Mouse (Mus musculus): Measurements from ENCODE around the gene Retnla. TPM values are rescaled to one million over a fixed set of nuclear protein-coding genes. Genes with fewer than 3 reads are reported as not detected.

Gene Retnla
- not detected in 2 replicates for polyA plus RNA-seq (2015; fragmentation: Nextera tagmentation; extraction: Ambion mirVana)

DNA sequence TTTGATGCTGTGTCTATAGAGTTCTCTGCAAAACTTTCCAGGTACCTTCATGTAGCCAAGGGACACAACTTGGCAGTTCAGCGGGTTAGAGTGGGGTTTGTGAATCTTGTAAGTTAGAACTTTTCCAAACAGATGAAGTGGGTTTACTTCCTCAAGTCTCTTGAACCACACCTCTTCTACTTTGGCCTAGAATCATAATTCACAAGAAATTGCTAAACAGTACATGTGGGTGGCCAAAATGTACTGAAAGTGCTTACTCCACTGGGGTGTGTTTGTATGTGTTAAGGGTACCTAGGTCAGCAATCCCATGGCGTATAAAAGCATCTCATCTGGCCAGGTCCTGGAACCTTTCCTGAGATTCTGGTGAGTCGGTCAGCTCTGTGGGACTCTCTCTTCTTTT lies at the start of gene Retnla:
Retnla (plus strand) TSS at position 286 of the 400 bp plus-strand sequence.
- H3K9me3 ChIP-seq (ENCODE audit: control insufficient read depth, low read length) = no peaks in the 10 kb centered on the region

DNA sequence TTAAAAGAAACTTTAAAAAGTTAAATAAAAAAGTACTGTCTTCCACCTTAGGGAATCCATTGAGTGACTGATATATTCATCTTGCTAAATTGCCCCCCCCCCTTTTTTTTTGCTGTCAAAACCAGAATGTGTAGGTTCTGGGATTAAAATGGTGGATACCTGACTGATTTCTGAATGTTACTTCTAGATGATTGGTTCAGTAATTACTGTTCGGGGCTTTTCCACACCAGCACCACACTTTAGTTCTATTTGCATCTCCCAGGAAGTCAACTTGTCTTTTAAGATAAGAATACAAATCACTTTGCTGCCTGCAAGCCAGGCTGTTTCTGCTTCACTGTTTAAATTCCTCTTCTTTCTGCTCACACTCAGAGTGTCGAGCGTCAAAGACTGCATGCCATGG lies 44.1 kb upstream of the Retnla start:
- no peaks in the 10 kb centered on the region for H3K36me3 ChIP-seq (ENCODE audit: control insufficient read depth, insufficient read depth, low read length)
- H3K9ac ChIP-seq (ENCODE audit: low read length) = no peak overlapping the region
- ATAC-seq (ENCODE audit: low FRiP score, low TSS enrichment) = no peak
- WGBS = 40% methylated on average over 3 of the region's 3 CpGs
- H3K4me1 ChIP-seq (replicated peaks; ENCODE audit: control insufficient read depth, insufficient read depth) = no peaks in the 10 kb centered on the region
- TF ChIP-seq CTCF (IDR thresholded peaks at IDR 0.05; ENCODE audit: low read depth) = no peak
- no peak for TF ChIP-seq EP300 (optimal IDR thresholded peaks at IDR 0.05)
- no peak overlapping the region for H3K4me2 ChIP-seq (replicated peaks; ENCODE audit: low read depth)
- no peaks in the 10 kb centered on the region for H3K9me3 ChIP-seq (ENCODE audit: control insufficient read depth, low read length)
- no peak overlapping the region for H3K27ac ChIP-seq (replicated peaks)
- H3K4me3 ChIP-seq (ENCODE audit: low read depth, low read length) = no peak overlapping the region
- no peak for DNase-seq (ENCODE audit: low spot score)
- H3K27me3 ChIP-seq (ENCODE audit: control insufficient read depth, insufficient read depth, low read length) = no peaks in the 10 kb centered on the region

More for the DNA sequence above, at the start of gene Retnla:
- Histone ChIP-seq H3K27me3 (ENCODE audit: control insufficient read depth, insufficient read depth, low read length) (no peaks in the 10 kb centered on the region), H3K4me1 (replicated peaks; ENCODE audit: control insufficient read depth, insufficient read depth) (no peaks in the 10 kb centered on the region), H3K27ac (replicated peaks) (no peak within 1 kb of the TSS), H3K4me3 (ENCODE audit: low read depth, low read length) (no peak within 1 kb of the TSS), H3K9ac (ENCODE audit: low read length) (no peak within 1 kb of the TSS), H3K36me3 (ENCODE audit: control insufficient read depth, insufficient read depth, low read length) (no peaks in the 10 kb centered on the region), H3K4me2 (replicated peaks; ENCODE audit: low read depth) (no peak within 1 kb of the TSS)
- ATAC-seq (ENCODE audit: low FRiP score, low TSS enrichment) (no peak), DNase-seq (ENCODE audit: low spot score) (no peak)
- TF ChIP-seq CTCF (IDR thresholded peaks at IDR 0.05; ENCODE audit: low read depth) (no peak), EP300 (optimal IDR thresholded peaks at IDR 0.05) (no peak)
- WGBS = 77% methylated on average over 3 of the region's 3 CpGs

DNA sequence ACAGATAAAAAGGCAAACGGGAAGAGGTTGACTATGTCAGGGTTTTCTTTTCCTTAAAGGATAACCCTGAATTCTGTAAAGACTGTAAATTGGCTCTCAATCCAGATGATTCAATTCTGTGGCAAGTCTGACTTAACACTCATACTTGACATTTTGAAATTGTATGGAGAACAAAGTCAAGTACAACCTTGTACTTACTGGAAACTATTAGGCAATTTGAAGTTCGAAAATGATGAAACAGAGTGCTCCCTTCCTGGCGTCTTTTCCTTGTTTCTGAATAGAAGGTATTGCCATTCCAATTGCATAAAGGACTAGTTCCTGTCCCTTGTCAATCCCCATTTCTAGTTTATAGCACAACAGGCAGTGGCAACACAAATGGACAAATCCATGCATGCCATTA lies 42.9 kb upstream of the Retnla start:
- H3K9ac ChIP-seq (ENCODE audit: low read length) = no peak overlapping the region
- DNase-seq (ENCODE audit: low spot score) (no peak), ATAC-seq (ENCODE audit: low FRiP score, low TSS enrichment) (no peak)
- H3K4me2 ChIP-seq (replicated peaks; ENCODE audit: low read depth) = no peak overlapping the region
- no peaks in the 10 kb centered on the region for H3K9me3 ChIP-seq (ENCODE audit: control insufficient read depth, low read length)
- H3K4me3 ChIP-seq (ENCODE audit: low read depth, low read length) = no peak overlapping the region
- H3K4me1 ChIP-seq (replicated peaks; ENCODE audit: control insufficient read depth, insufficient read depth) = no peaks in the 10 kb centered on the region
- TF ChIP-seq EP300 (optimal IDR thresholded peaks at IDR 0.05) (no peak), CTCF (IDR thresholded peaks at IDR 0.05; ENCODE audit: low read depth) (no peak)
- H3K27me3 ChIP-seq (ENCODE audit: control insufficient read depth, insufficient read depth, low read length) = no peaks in the 10 kb centered on the region
- 84% methylated on average over 3 of the region's 3 CpGs for WGBS
- no peak overlapping the region for H3K27ac ChIP-seq (replicated peaks)
- no peaks in the 10 kb centered on the region for H3K36me3 ChIP-seq (ENCODE audit: control insufficient read depth, insufficient read depth, low read length)

DNA sequence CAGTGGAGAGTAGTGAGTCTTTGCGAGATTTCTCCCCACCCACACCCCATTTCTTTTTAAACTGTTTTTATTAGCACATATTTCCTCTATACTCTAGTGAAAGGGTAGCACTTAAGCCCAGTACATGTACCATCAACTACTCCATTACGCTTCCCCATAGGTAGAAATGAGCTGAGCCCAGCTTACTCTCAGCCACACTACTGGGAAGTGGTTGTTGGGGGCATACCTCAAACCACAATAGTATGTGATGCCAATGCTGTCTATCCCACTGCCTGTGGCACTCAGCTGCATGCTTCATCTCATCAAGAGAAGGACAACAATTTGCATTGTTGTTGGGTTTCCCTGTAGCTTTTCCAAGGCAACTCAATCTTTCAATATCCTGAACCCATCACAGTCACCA lies 41.4 kb upstream of the Retnla start:
- no peak for ATAC-seq (ENCODE audit: low FRiP score, low TSS enrichment)
- Histone ChIP-seq H3K4me2 (replicated peaks; ENCODE audit: low read depth) (no peak overlapping the region), H3K9me3 (ENCODE audit: control insufficient read depth, low read length) (no peaks in the 10 kb centered on the region), H3K27ac (replicated peaks) (no peak overlapping the region), H3K4me3 (ENCODE audit: low read depth, low read length) (no peak overlapping the region), H3K36me3 (ENCODE audit: control insufficient read depth, insufficient read depth, low read length) (no peaks in the 10 kb centered on the region), H3K9ac (ENCODE audit: low read length) (no peak overlapping the region), H3K4me1 (replicated peaks; ENCODE audit: control insufficient read depth, insufficient read depth) (no peaks in the 10 kb centered on the region), H3K27me3 (ENCODE audit: control insufficient read depth, insufficient read depth, low read length) (no peaks in the 10 kb centered on the region)
- no peak for TF ChIP-seq EP300 (optimal IDR thresholded peaks at IDR 0.05)
- no peak for TF ChIP-seq CTCF (IDR thresholded peaks at IDR 0.05; ENCODE audit: low read depth)
- DNase-seq (ENCODE audit: low spot score) = no peak
- WGBS = 84% methylated on average over 2 of the region's 2 CpGs

DNA sequence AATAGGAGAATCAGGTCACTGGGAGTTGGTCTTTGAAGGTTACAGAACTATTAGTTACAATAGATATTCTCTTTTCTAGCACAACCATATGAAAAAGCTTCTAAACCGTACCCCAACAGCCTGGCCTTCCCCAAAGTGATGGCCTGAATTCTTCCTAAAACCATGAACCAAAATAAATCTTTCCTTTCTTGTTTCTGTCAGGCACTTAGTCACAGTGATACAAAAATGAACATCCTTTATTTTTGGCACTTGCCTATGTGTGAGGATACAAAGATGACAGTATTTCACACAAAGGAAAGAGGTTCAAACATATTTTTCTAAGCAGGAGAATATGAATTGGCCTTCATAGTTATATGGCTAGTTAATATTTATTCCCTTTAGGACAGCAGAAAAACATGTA lies 36.9 kb upstream of the Retnla start:
- Histone ChIP-seq H3K4me3 (ENCODE audit: low read depth, low read length) (no peak overlapping the region), H3K36me3 (ENCODE audit: control insufficient read depth, insufficient read depth, low read length) (no peaks in the 10 kb centered on the region), H3K4me1 (replicated peaks; ENCODE audit: control insufficient read depth, insufficient read depth) (no peaks in the 10 kb centered on the region), H3K9ac (ENCODE audit: low read length) (no peak overlapping the region), H3K27me3 (ENCODE audit: control insufficient read depth, insufficient read depth, low read length) (no peaks in the 10 kb centered on the region), H3K27ac (replicated peaks) (no peak overlapping the region), H3K4me2 (replicated peaks; ENCODE audit: low read depth) (no peak overlapping the region), H3K9me3 (ENCODE audit: control insufficient read depth, low read length) (no peaks in the 10 kb centered on the region)
- ATAC-seq (ENCODE audit: low FRiP score, low TSS enrichment) (no peak), DNase-seq (ENCODE audit: low spot score) (no peak)
- 86% methylated on average over 1 of the region's 1 CpGs for WGBS
- TF ChIP-seq CTCF (IDR thresholded peaks at IDR 0.05; ENCODE audit: low read depth) = no peak
- no peak for TF ChIP-seq EP300 (optimal IDR thresholded peaks at IDR 0.05)

DNA sequence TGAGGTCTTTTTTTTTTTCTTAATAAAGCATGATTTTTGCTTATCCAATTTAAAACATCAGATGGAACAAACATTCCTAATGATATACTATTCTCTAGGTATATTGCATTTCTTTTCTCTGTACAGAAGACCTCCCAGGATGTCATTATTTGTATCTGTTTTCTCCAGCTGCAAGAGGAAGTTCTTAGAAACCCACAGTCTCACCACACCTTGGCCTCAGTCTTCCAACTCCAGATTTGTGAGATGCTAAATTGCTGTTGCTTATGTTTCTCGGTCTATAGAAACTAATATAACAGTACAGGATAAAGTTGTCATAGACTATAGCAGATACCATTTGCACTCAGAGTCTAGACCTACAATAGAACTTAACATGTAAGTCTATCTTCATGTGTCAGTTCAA lies 35.8 kb upstream of the Retnla start:
- Histone ChIP-seq H3K9me3 (ENCODE audit: control insufficient read depth, low read length) (no peaks in the 10 kb centered on the region), H3K27me3 (ENCODE audit: control insufficient read depth, insufficient read depth, low read length) (no peaks in the 10 kb centered on the region), H3K4me3 (ENCODE audit: low read depth, low read length) (no peak overlapping the region), H3K4me2 (replicated peaks; ENCODE audit: low read depth) (no peak overlapping the region), H3K9ac (ENCODE audit: low read length) (no peak overlapping the region), H3K4me1 (replicated peaks; ENCODE audit: control insufficient read depth, insufficient read depth) (no peaks in the 10 kb centered on the region), H3K27ac (replicated peaks) (no peak overlapping the region), H3K36me3 (ENCODE audit: control insufficient read depth, insufficient read depth, low read length) (no peaks in the 10 kb centered on the region)
- no peak for TF ChIP-seq EP300 (optimal IDR thresholded peaks at IDR 0.05)
- no peak for TF ChIP-seq CTCF (IDR thresholded peaks at IDR 0.05; ENCODE audit: low read depth)
- no peak for DNase-seq (ENCODE audit: low spot score)
- no peak for ATAC-seq (ENCODE audit: low FRiP score, low TSS enrichment)
- WGBS = 82% methylated on average over 1 of the region's 1 CpGs

Data from stomach, postnatal 0 days (tissue).